Mouse (Mus musculus): ENCODE results near the gene Kank4.
A peak's percentile ranks its signal among the peaks of the same experiment; 100 is the strongest.
"Not testable (repeated sequence)": the region's sequence is repeated elsewhere in the genome, so short reads cannot be mapped to it uniquely, and the experiment has no call there.

Kank4 gene

DNA sequence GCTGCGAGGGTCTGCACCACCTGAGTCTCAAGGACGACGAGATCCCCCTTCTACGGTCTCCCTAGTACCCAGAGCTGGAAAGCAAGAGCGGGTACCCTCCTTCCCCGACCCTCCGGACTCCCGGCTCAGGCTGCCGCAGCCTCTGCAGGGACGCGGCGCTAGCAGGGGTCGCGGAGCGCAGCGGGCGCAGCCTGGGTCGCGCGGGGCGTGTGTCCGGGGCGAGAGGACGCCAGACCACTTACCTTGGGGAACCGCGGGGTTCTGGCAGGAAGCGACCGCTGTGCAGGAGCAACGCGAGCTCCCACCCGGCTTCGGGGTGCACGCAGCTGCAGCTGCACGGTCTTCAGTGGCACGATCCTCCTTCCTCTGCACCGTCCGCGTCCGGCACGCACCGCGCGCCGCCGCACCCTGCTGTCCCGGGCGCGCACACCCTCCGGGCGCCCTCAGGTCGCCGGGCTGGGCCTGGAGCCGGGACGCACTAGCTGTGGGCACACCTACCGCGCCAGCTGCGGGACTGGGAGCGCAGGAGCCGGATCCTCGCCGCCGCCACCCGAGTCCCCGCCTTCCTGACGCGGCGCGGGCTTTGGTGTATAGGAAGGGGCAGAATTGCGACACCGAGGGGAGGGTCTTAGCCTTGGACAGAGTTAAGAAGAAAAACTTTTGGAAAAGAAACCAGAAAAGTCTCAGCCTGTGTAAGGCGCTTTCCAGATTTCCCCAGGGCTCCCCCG is at the start of gene Kank4:
Kank4 (minus strand) TSS at position 354 of the 728 bp plus-strand sequence.
- DNase-seq = peak; percentile 85

DNA sequence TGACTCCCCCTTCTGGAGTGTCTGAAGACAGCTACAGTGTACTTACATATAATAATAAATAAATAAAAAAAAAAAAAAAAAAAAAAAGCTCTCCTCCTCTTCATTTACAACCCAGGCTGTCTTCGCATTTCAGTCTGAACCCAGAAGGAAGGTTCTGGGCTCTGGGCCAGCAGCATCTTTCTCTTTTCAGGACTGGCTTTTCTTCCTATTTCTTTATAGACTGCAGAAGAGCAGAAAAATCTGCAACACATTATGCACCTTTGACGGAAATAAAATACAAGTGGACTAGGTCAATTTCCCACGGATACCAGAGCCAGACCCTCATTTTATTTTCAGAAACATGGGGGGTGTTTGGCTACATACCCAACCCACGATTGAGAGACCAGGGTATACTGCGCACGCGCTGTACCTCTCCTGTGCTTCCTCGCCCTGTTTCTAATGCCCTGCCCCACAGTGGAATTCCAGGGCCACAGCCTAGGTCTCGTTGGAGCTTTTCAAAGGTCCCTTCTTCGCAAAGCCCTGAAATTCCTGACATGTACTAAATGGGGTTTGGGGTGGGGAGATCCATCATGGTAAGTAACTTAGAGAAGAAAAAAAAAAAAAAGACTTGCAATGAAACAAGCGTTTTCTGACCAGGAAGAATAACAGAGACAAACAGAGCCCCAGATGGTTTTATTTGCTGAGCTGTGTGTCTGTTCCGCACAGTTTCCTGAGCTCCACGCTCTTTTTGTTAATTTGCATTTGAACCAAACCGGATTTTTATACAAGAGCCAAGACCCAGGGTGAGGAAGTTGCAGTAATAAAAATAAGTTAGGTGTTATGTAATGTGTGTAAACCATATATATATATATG is 48.3 kb upstream of the Kank4 start:
- DNase-seq = no peak

DNA sequence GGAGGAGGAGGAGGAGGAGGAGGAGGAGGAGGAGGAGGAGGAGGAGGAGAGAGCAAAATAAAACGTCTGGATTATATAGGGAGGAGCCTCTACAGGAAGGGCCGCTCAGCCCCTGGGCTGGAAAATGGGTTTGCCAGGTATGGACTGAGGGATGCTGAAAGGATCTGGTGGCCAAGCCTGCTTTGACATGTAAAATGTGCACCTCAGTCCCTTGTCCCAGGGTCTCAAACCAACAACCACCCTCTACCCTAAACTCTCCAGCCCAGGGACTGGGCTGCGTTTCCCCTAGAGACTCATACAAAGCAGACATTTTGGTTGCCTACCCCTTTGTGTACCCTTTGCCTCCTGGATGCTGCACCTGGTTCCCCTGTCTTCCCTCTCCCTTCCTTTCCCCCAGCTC is 47.2 kb upstream of the Kank4 start:
- DNase-seq = no peak

DNA sequence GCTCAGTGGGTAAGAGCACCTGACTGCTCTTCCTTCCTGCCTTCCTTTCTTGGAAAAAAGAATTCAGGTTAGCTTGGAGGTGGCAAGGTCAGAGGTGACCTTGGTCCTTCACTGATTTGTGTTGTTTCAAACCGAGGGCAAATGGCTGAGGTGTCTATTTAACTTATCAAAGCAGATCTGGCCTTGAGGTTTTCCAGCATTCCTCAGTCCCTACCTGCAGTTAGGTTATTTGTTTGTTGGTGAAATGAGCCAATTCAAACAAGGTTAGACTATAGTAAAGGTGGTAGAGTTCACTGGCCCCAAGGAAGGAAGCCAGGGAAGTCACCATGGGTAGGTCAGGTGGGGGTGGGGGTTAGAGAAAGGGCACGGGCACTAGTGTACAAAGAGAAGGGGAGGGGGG is 46.8 kb upstream of the Kank4 start:
- DNase-seq = no peak

DNA sequence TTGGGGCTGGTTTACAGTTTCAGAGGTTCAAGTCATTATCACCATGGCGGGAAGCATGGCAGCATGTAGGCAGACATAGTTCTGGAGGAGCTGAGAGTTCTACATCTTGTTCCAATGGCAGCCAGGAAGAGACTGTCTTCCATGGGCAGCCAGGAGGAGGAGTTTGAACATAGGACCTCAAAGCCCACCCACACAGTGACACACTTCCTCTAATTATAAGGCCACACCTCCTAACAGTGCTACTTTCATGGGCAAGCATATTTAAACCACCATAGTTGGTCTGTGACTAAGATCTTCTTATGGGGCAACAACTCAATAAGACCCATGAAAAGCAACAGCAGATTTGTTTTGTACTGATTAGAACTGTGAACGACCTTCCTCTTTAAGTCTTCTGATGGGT is 46.1 kb upstream of the Kank4 start:
- no peak for DNase-seq

DNA sequence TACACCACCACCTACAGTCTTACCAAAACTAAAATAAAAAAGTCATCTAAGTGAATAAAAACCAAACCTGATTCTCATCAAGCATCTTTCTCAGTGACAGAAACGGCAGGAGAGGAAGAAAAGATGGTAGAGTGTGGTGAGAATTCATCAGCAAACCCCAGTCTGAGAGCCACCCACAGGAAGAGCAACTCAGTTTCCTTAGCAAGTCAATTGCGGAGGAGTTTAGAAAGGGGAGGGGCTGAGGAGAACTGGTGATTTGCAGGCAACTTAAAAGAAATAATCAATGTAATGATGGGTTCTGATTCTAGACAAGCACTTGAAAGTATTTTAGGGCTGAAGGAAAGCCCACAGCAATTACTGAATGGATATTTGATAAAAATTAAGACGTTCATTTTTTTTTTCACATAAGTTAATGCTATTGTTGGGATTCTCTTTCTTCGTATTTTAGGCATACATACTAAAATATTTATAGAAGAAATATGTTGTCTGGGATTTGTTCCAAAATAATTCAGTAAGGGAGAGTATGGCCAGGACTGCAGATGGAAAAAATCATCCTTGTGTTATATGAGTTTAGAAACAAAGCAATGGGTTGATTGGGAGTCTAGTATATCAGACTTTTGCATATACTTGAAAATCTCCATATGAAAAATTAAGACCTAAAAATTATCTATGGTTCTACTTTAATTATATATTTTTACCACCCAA is 41.0 kb upstream of the Kank4 start:
- no peak for DNase-seq

DNA sequence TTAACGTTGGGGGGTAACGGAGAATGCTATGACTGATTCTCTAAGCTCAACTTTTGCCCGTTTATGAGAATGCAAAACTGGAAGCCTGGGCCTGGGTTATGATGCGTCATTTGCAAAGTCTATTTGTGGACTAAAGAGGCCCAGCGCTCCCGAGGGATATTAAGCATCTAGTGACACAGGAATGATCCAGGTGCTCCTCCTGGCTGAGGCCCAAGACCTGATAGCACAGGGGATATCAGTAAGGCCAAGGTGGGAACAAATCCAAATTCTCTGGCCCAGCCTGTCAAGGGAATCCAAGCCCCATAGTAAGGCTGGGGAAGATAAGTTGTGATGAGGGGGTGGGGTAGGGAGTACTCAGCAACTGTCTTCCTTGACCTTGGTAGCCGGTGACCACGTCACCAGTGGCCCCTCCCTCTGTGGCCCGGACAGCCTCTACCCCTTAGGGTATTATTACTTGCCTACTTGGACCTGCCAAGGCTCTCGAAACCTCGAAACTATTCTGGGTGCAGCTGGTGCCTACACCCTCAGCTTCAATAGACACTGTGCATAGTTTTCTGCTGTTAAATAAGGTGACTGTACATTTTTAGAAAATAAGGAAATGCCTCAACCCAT is 39.8 kb upstream of the Kank4 start:
- DNase-seq = no peak

DNA sequence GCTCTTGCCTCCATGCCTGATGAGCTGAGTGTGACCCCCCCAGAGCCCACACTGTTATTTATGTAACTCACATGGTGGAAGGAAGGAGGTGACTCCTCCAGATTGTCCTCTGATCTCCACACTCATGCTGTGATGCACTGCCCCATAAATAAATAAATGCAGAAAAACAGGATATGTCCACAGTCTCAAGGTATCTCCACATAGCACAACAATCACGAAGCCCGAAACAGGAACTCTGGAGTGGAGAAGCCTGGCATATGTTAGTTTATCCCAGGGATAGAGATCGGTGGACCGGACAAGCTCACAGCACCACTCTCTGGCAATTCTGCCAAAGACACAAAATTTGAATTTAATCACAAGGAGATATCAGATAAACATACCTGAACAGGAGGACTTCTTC is 36.6 kb upstream of the Kank4 start:
- no peak for DNase-seq

DNA sequence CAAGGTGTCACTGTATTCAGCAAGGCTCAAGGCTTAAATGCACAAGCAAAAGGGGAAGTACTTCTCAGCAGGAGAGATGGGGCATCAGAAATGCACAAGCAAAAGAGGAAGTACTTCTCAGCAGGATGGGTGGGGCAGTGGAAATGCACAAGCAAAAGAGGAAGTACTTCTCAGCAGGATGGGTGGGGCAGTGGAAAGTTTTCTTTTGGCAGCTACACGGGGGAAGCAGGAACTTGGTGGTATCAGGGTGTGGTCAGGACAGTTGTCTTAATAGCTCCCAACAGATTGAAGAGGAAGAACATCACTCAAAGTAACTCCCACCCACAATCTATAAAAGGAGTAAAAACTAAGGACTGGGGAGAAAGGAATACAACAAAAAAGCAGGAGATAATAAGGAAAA is 33.1 kb upstream of the Kank4 start:
- not testable (repeated sequence) for DNase-seq

DNA sequence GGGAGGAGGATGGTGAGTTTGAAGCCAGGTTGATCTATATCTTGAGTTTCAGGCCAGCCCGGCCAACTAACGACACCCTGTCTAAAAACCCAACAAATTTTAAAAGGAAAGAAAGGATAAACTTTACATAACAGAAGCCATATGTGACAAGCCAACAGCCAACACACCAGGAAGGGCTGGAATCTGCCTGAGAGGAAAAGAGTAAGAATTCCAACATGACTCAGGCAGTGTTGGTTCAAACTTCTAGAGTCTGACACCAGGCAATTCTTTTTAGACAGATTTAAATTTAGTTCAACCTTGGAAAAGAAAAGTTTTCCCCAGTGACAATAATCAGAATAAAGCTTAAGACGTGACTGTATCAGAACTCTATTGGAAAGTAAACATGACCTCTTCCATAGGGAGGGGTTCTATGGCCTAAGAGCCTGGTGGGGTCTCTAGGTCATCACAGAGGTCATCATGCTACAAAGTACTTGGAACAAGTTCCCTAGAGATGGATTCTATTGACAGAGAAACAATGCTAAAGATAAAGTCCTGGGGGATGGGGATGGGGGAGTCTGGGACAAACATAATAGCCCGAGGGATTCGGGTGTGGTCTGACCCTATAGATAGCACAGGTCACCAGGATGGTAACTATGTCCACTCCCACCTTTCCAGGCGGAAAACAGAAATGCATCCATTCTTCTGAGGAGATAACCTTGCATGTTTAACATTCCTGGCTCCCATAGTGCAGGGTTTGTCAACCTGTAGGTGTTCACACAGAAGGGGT is 30.0 kb upstream of the Kank4 start:
- no peak for DNase-seq

DNA sequence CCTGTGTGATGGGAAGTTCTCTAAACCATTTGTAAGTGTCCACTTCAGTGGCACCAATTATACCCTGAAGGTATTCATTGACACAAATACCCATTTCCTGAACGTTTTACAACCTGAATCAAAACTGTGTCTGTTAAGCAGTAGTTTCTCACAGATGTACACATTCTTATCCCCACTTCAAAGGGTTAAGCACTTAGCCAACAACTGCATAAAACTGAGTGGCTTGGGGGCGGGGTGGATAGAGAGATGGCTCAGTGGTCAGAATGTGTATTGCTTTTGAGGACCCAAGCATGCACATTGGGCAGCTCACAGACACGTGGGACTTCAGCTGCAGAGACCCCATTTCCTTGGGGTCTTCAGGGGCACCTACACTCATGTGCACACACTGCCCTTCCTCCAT is 29.1 kb upstream of the Kank4 start:
- DNase-seq = no peak

DNA sequence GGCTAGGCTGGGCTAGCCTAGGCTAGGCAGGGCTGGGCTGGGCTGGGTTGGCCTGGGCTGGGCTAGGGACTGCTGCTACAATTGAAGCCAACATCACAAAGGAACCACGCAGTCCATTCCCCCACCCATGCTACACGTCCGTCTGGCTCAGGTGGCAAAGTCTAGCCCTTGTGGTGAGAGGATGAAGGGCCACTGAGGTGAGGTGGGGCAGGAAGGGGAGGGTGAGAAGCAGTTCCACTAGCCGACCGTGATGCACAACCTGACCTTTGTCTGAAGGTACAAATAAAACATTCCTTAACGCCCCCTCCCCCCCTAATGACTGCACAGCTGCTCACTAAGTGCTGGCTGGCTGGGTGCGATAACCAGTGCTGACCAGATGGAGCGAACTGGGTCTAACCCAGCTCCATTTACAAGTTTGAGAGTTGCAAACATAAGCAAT is 28.4 kb upstream of the Kank4 start:
- DNase-seq = peak; percentile 34

DNA sequence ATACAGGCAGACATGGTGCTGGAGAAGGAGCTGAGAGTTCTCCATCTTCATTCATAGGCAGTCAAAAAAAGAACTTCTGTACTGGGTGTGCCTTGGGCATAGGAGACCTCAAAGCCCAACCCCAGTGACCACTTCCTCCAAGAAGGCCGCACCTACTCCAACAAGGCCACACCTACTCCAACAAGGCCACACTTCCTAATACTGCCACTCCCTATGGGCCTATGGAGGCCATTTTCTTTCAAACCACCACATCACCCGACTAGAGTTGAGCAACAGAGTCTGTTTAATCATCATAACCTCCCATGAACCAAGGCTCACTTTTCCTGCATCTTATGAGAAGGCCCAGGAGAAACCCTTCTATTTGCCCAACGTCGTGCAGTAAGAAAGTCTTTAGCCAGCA is 27.9 kb upstream of the Kank4 start:
- no peak for DNase-seq

DNA sequence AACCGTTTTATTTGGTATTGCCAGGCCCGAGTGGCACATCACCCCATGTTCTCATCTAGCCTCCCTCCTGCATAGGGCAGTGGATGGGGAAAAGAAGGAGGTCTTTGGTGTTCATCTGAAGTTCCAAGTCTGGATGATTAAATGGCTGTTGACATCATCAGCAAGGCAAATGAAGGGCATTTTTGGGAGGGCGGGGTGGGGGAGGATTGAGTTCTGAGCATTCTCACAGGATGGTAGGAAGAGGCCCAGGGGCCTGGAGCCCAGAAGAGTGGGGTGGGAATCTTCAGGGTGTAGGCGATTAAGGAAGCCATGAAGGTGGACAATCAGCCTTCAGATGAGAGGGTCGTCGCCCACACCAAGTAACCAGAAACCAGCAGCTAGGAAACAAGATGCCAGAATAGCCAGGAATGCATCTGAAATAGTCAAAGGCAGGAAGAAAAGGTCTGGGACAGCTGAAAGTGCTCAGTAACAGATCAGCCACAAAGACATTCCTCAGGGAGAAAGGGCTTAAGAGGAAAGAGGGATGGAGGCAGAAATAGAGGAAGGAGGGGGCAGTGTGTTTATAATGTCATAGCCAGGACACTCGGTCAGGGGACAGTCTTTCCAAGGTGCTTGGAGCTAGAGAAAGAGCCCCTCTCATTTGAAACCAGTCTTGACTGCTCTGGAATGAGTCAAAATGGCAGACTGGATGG is 26.7 kb upstream of the Kank4 start:
- no peak for DNase-seq

DNA sequence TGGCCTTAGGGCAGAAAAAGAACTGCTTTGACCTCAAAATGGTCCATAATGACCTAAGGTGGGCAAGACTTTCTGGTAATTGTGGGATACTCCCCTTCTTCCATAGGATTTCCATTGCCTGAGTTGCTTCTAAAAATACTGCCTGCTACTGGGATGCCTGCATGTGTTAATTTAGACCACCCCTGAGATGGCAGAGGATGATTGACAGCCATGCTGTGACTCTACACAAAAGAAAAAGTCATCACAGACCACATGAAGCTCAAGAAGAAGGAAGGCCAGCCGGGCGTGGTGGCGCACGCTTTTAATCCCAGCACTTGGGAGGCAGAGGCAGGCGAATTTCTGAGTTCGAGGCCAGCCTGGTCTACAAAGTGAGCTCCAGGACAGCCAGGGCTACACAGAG is 23.9 kb upstream of the Kank4 start:
- not testable (repeated sequence) for DNase-seq

DNA sequence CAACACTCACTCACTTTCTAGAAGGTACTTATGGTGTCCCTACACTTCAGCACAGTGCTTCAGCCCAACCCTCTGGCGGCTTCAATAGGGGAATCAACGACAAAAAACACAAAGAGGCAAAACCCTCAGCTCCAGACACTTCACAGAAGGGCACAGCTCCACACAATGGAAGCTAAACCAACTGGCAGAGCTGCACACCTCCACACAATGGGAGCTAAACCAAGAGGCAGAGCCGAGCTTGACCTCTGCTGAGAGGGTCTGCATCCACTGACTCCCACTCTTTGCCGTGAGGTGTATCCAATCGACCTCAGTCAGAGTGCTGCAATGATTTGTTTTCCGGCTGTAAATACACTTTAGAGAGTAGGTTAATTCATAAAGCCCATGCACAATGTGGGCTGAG is 23.2 kb upstream of the Kank4 start:
- no peak for DNase-seq

DNA sequence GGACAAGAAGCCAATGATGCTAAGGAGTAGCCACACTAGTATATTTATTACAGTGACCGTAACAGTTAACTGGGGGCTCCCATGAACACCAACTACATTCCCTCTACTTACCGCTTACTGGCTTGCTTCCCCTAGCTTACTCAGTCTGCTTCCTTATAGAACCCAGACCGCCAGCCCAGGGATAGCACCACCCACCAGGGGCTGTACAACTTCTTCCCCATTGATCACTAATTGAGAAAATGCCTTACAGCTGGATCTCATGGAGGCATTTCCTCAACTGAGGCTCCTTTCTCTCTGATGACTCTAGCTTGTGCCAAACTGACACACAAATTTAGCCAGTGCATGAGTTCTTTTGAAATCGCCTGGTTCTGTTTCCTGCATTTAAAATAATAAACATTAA is 21.6 kb upstream of the Kank4 start:
- no peak for DNase-seq

DNA sequence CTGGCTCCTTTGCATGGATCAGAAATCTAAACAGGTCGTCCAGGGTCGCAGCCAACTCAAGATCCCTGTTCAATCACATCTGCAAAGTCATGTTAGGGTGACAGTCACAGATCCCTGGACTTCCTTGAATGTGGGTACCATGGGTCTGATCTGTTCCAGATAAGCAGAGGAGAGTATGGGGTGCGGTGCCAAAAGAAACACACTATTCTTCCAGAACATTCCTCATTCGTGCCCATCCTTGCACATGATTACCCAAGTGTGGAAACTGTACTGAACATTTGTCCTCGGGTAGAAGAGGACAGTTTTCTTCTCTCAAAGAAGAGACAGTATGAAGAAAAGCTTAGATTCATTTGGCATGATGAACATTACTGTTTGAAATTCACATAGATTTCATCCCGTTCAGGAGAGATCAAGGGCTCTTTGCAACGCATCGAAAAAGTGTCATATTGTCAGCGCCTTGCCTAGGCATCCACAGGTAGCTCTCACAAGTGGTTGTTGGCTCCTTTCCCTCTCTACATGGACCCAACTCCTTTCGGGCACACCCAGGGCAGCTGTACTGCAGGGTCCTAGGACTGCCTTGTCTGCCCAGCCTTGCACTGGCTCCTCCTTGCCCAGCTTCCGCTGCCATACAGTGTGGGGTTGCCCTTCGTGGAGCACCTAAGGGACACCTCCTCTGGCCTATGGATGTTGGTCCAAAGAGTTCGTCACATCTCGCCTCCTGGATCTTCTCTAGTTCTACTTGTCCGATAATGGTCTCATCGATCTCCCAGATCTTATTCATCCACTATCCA is 20.6 kb upstream of the Kank4 start:
- DNase-seq = no peak

DNA sequence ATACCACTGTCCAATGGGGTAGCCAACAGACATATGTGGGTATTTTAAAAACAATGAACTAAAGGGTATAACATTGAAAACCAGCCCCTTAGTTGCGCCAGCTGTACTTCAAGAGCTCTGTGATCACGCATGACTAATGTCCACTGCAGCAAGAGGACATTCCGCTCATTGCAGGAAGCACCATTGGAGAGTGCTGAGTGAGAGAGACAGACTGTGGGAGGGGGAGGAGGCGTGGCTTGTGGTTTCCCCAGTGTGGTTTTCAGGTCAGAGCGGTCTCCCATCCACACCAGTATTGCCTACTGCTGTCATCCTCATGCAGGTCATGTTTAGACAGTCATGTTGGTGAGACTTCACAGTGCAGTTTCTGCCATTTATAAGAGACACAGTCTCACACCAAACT is 19.2 kb upstream of the Kank4 start:
- DNase-seq = no peak

DNA sequence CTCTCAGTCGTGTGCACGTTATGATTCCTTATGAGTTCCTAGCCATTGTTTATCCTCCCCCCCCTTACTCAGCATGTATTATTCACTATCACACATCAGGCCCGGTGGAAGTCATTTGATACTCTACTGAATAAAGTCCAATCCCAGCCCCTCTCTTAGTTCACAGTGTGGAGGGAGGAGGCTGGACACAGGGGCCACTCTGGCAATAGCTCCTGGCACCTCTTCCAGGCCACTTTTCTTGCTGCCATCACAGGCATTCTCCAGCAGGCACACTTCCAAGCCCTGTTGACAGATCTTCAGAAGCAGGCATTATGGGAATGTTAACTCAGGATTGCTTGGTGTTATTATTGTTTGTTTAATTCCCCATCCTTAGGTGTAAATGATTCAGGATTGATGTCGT is 17.4 kb upstream of the Kank4 start:
- DNase-seq = no peak

DNA sequence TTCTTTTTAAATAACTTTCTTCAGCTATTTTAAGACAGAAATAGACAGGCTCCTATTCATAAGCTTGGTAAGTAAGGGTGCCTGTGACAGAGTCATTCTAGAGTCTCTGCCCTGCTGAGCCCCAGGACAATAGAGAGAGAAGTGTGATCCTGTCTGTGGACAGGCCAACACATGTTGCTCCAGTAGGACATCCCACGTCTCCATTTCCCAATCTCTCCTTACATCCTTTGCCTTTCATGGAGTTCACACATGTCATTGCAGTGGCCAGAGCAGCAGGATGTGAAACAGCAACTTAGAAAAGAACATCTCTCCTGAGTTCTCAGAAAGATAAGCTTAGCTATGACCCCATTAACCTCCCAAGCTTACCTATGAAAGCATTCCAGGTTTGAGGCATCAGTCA is 14.4 kb upstream of the Kank4 start:
- DNase-seq = no peak

Data from embryo, embryonic 11 days (tissue).